Mouse (Mus musculus) limb, embryonic 14.5 days (tissue): ENCODE measurements around the gene Erg. TPM values are rescaled to one million over a fixed set of nuclear protein-coding genes. Genes with fewer than 3 reads are reported as not detected.
A peak's percentile ranks its signal among the peaks of the same experiment; 100 is the strongest.

ENCODE experiments used
- ATAC-seq: fragments of 200-750 bp; cut with Nextera tagmentation; 2 replicates; pipeline ENCODE4 v1.8.0; 2017; ENCODE audit warnings: low read depth, moderate number of reproducible peaks, moderate TSS enrichment; ENCODE audit not compliant: low FRiP score
- DNase-seq: peaks from one replicate; pipeline ENCODE4 v3.0.0-alpha.2; 2015; ENCODE audit warnings: low spot score
- H3K27ac ChIP-seq: fragments of 300-500 bp; sonication (generic); replicated peaks from 2 replicates; pipeline ENCODE4 v1.5.1; 2014; ENCODE audit warnings: low read depth, mild to moderate bottlenecking, low read length, moderate library complexity, mixed read lengths
- H3K27me3 ChIP-seq: fragments of 300-500 bp; sonication (generic); 2 replicates; pipeline ENCODE4 v1.6.1; 2014; ENCODE audit warnings: low read length, mixed read lengths; ENCODE audit not compliant: control insufficient read depth, insufficient read depth
- H3K36me3 ChIP-seq: fragments of 300-500 bp; sonication (generic); 2 replicates; pipeline ENCODE4 v1.6.1; 2014; ENCODE audit warnings: mild to moderate bottlenecking, low read length, moderate library complexity, mixed read lengths; ENCODE audit not compliant: control insufficient read depth, insufficient read depth
- H3K4me1 ChIP-seq: fragments of 300-500 bp; sonication (generic); 2 replicates; pipeline ENCODE4 v1.6.1; 2014; ENCODE audit warnings: antibody characterized with exemption, low read length, mixed read lengths; ENCODE audit not compliant: control insufficient read depth, insufficient read depth
- H3K4me2 ChIP-seq: fragments of 300-500 bp; sonication (generic); replicated peaks from 2 replicates; pipeline ENCODE4 v1.6.1; 2014; ENCODE audit warnings: low read depth, mild to moderate bottlenecking, low read length, moderate library complexity; ENCODE audit not compliant: severe bottlenecking
- H3K4me3 ChIP-seq: fragments of 300-500 bp; sonication (generic); replicated peaks from 2 replicates; pipeline ENCODE4 v1.5.1; 2014; ENCODE audit warnings: low read length
- H3K9ac ChIP-seq: fragments of 300-500 bp; sonication (generic); 2 replicates; pipeline ENCODE4 v1.6.1; 2014; ENCODE audit warnings: mild to moderate bottlenecking, low read depth, low read length, moderate library complexity; ENCODE audit not compliant: severe bottlenecking
- H3K9me3 ChIP-seq: fragments of 300-500 bp; sonication (generic); 2 replicates; pipeline ENCODE4 v1.6.1; 2016; ENCODE audit warnings: low read length; ENCODE audit not compliant: control insufficient read depth
- POLR2A ChIP-seq: fragments of 200-500 bp; IDR thresholded peaks from 2 replicates; pipeline ENCODE4 v1.8.0; 2012; ENCODE audit warnings: inconsistent platforms, mild to moderate bottlenecking, moderate library complexity, borderline replicate concordance; ENCODE audit not compliant: insufficient read depth, insufficient read length; ENCODE audit errors: extremely low read depth
- WGBS: fragments of 180-500 bp; shearing (Covaris S2); extraction: QIAGEN DNeasy Blood & Tissue Kit; methylation state at CpG from one replicate; pipeline ENCODE4 v1.1.7; 2014; 5-methylcytosine and 5-hydroxymethylcytosine counted together
- polyA plus RNA-seq, 2 experiments: library from polyadenylated mRNA; depleted of rRNA in 1 of 2; stranded (reverse) in 1 of 2; unstranded in 1 of 2; fragments of >200 nt; fragmentation: Nextera tagmentation in 1 of 2; extraction: Ambion mirVana in 1 of 2; gene quantifications; 2 replicates each; pipeline versions ENCODE4 v1.2.1 to v1.2.3; 2012 to 2014

Erg gene
- polyA plus RNA-seq, 2 experiments = 18.9 to 40.6 TPM

GRCm38 (mm10) chr16:95598930-95599329, 12.5 kb upstream of the Erg start:
- DNase-seq (no peak), ATAC-seq (no peak)
- Histone ChIP-seq H3K36me3 (no peaks in the 10 kb centered on the region; the same call in 1 of the 2 replicates), H3K27ac (no peak overlapping the region), H3K4me3 (no peak overlapping the region), H3K4me2 (no peak overlapping the region), H3K9ac (no peak overlapping the region), H3K4me1 (peaks cover 26% of the 10 kb centered on the region), H3K9me3 (no peaks in the 10 kb centered on the region), H3K27me3 (no peaks in the 10 kb centered on the region)
- WGBS = 95% methylated on average over 4 of the region's 4 CpGs
- no peak for TF ChIP-seq POLR2A

- TF ChIP-seq POLR2A = no peak
- Histone ChIP-seq H3K9ac (no peak overlapping the region), H3K9me3 (no peaks in the 10 kb centered on the region), H3K4me1 (peaks cover 21% of the 10 kb centered on the region), H3K27ac (0 out of 2 replicates have a peak overlapping the region, but pooled peaks have one; percentile 26), H3K27me3 (no peaks in the 10 kb centered on the region), H3K36me3 (no peaks in the 10 kb centered on the region; the same call in 1 of the 2 replicates), H3K4me2 (no peak overlapping the region), H3K4me3 (no peak overlapping the region)
- no peak for DNase-seq
- no peak for ATAC-seq
- WGBS = 43% methylated on average over 7 of the region's 7 CpGs
Observed at GRCm38 (mm10) chr16:95597578-95597951, 11.2 kb upstream of the Erg start.

GRCm38 (mm10) chr16:95596884-95597577, 10.6 kb upstream of the Erg start:
- Histone ChIP-seq H3K9me3 (no peaks in the 10 kb centered on the region), H3K36me3 (no peaks in the 10 kb centered on the region; the same call in 1 of the 2 replicates), H3K4me1 (peaks cover 16% of the 10 kb centered on the region), H3K27me3 (no peaks in the 10 kb centered on the region), H3K9ac (no peak overlapping the region), H3K4me2 (no peak overlapping the region), H3K4me3 (no peak overlapping the region), H3K27ac (no peak overlapping the region)
- WGBS = 80% methylated on average over 11 of the region's 11 CpGs
- TF ChIP-seq POLR2A = no peak
- ATAC-seq = no peak
- no peak for DNase-seq

GRCm38 (mm10) chr16:95588849-95589248, 2.5 kb upstream of the Erg start:
- Histone ChIP-seq H3K36me3 (no peaks in the 10 kb centered on the region), H3K9me3 (no peaks in the 10 kb centered on the region), H3K4me3 (no peak overlapping the region), H3K4me2 (no peak overlapping the region), H3K9ac (no peak overlapping the region), H3K4me1 (peaks cover 28% of the 10 kb centered on the region), H3K27ac (no peak overlapping the region), H3K27me3 (no peaks in the 10 kb centered on the region; the same call in 1 of the 2 replicates)
- DNase-seq (no peak), ATAC-seq (no peak)
- TF ChIP-seq POLR2A = no peak
- 11% methylated on average over 5 of the region's 5 CpGs for WGBS

- peak; percentile 34 for ATAC-seq
- H3K27ac ChIP-seq = peak overlapping the region; percentile 66
- H3K36me3 ChIP-seq = no peaks in the 10 kb centered on the region
- 9% methylated on average over 7 of the region's 7 CpGs for WGBS
- peak overlapping the region; percentile 60 for H3K4me3 ChIP-seq
- no peaks in the 10 kb centered on the region; the same call in 1 of the 2 replicates for H3K27me3 ChIP-seq
- DNase-seq = peak; percentile 60
- H3K9me3 ChIP-seq = no peaks in the 10 kb centered on the region
- no peak overlapping the region for H3K9ac ChIP-seq
- H3K4me2 ChIP-seq = peak overlapping the region; percentile 85
- no peak for TF ChIP-seq POLR2A
- H3K4me1 ChIP-seq = peaks cover 28% of the 10 kb centered on the region
Observed at GRCm38 (mm10) chr16:95586726-95587125, 333 bp upstream of the Erg start.
